Mouse (Mus musculus) neural tube, embryonic 14.5 days (tissue): ENCODE data around the gene Mecom. TPM values are rescaled to one million over a fixed set of nuclear protein-coding genes. Genes with fewer than 3 reads are reported as not detected.

Source experiments
- ATAC-seq: fragments of 200-750 bp; cut with Nextera tagmentation; 2 replicates; pipeline ENCODE4 v1.8.0; 2017; ENCODE audit warnings: low read depth, mild to moderate bottlenecking, moderate TSS enrichment, moderate library complexity
- H3K27ac ChIP-seq: fragments of 300-500 bp; sonication (generic); 2 replicates; pipeline ENCODE4 v1.5.1; 2014; ENCODE audit warnings: low read depth, mild to moderate bottlenecking, control low read depth, low read length, moderate library complexity, mixed read lengths
- H3K27me3 ChIP-seq: fragments of 300-500 bp; sonication (generic); 2 replicates; pipeline ENCODE4 v1.6.1; 2014; ENCODE audit warnings: low read length; ENCODE audit not compliant: control insufficient read depth, insufficient read depth
- H3K36me3 ChIP-seq: fragments of 300-500 bp; sonication (generic); 2 replicates; pipeline ENCODE4 v1.6.1; 2014; ENCODE audit warnings: low read length, mixed read lengths; ENCODE audit not compliant: control insufficient read depth, insufficient read depth
- H3K4me1 ChIP-seq: fragments of 300-500 bp; sonication (generic); 2 replicates; pipeline ENCODE4 v1.6.1; 2014; ENCODE audit warnings: low read length; ENCODE audit not compliant: control insufficient read depth, insufficient read depth
- H3K4me2 ChIP-seq: fragments of 300-500 bp; sonication (generic); 2 replicates; pipeline ENCODE4 v1.6.1; 2014; ENCODE audit warnings: mild to moderate bottlenecking, low read depth, low read length, control low read depth
- H3K4me3 ChIP-seq: fragments of 300-500 bp; sonication (generic); 2 replicates; pipeline ENCODE4 v1.5.1; 2014; ENCODE audit warnings: low read depth, low read length, control low read depth, mixed read lengths
- H3K9ac ChIP-seq: fragments of 300-500 bp; sonication (generic); replicated peaks from 2 replicates; pipeline ENCODE4 v1.6.1; 2014; ENCODE audit warnings: low read depth, mild to moderate bottlenecking, control low read depth, low read length, mixed read lengths
- H3K9me3 ChIP-seq: fragments of 300-500 bp; sonication (generic); 2 replicates; pipeline ENCODE4 v1.6.1; 2016; ENCODE audit warnings: low read length; ENCODE audit not compliant: control insufficient read depth
- WGBS: fragments of 180-500 bp; shearing (Covaris S2); extraction: QIAGEN DNeasy Blood & Tissue Kit; methylation state at CpG from one replicate; pipeline ENCODE4 v1.1.7; 2014; 5-methylcytosine and 5-hydroxymethylcytosine counted together
- polyA plus RNA-seq: library from polyadenylated mRNA; unstranded; fragments of >200 nt; fragmentation: Nextera tagmentation; extraction: Ambion mirVana; gene quantifications from 2 replicates; pipeline ENCODE4 v1.2.1, GENCODE M21; 2014

Mecom gene
- polyA plus RNA-seq, 1 experiment from 2014 or later: 6.4 TPM

GRCm38 (mm10) chr3:30014962-30015660, 532.7 kb downstream of the Mecom start:
- Histone ChIP-seq H3K27ac (no peak overlapping the region), H3K4me2 (no peak overlapping the region), H3K27me3 (peaks cover 9% of the 10 kb centered on the region; the same call in 1 of the 2 replicates), H3K36me3 (no peaks in the 10 kb centered on the region), H3K9me3 (no peaks in the 10 kb centered on the region), H3K9ac (no peak overlapping the region), H3K4me1 (0 out of 2 replicates have a peak, but pooled peaks cover 3% of the 10 kb centered on the region), H3K4me3 (no peak overlapping the region)
- ATAC-seq: peak; percentile 90
- WGBS: 6% methylated on average over 10 of the region's 10 CpGs

GRCm38 (mm10) chr3:30014279-30014678, 533.5 kb downstream of the Mecom start:
- no peak overlapping the region for H3K4me2 ChIP-seq
- ATAC-seq: no peak
- no peaks in the 10 kb centered on the region for H3K36me3 ChIP-seq
- no peak overlapping the region for H3K4me3 ChIP-seq
- H3K9me3 ChIP-seq: no peaks in the 10 kb centered on the region
- 46% methylated on average over 1 of the region's 1 CpGs for WGBS
- H3K9ac ChIP-seq: no peak overlapping the region
- peaks cover 9% of the 10 kb centered on the region; the same call in 1 of the 2 replicates for H3K27me3 ChIP-seq
- H3K4me1 ChIP-seq: 0 out of 2 replicates have a peak, but pooled peaks cover 3% of the 10 kb centered on the region
- H3K27ac ChIP-seq: no peak overlapping the region

- H3K4me3 ChIP-seq: no peak overlapping the region
- peak overlapping the region; percentile 52; the same call in 1 of the 2 replicates for H3K4me2 ChIP-seq
- H3K27ac ChIP-seq: no peak overlapping the region
- 0 out of 2 replicates have a peak, but pooled peaks cover 3% of the 10 kb centered on the region for H3K4me1 ChIP-seq
- ATAC-seq: no peak
- no peaks in the 10 kb centered on the region for H3K9me3 ChIP-seq
- WGBS: 25% methylated on average over 1 of the region's 1 CpGs
- no peaks in the 10 kb centered on the region for H3K36me3 ChIP-seq
- H3K27me3 ChIP-seq: peaks cover 9% of the 10 kb centered on the region; the same call in 1 of the 2 replicates
- H3K9ac ChIP-seq: no peak overlapping the region
These were observed 534.4 kb downstream of the Mecom start for GRCm38 (mm10) chr3:30013416-30013815.

GRCm38 (mm10) chr3:30012666-30013365, 535.0 kb downstream of the Mecom start:
- Histone ChIP-seq H3K9me3 (no peaks in the 10 kb centered on the region), H3K9ac (peak overlapping the region; percentile 47; the same call in 1 of the 2 replicates), H3K4me2 (peak overlapping the region; percentile 52), H3K27me3 (peaks cover 9% of the 10 kb centered on the region; the same call in 1 of the 2 replicates), H3K4me1 (0 out of 2 replicates have a peak, but pooled peaks cover 3% of the 10 kb centered on the region), H3K36me3 (no peaks in the 10 kb centered on the region), H3K4me3 (peak overlapping the region; percentile 36), H3K27ac (no peak overlapping the region)
- under 1% methylated on average over 29 of the region's 29 CpGs for WGBS
- ATAC-seq: peak; percentile 35; the same call in 1 of the 2 replicates

- no peak for ATAC-seq
- H3K9me3 ChIP-seq: no peaks in the 10 kb centered on the region
- H3K36me3 ChIP-seq: no peaks in the 10 kb centered on the region
- no peak overlapping the region for H3K27ac ChIP-seq
- peak overlapping the region; percentile 36 for H3K4me3 ChIP-seq
- H3K9ac ChIP-seq: no peak overlapping the region; the same call in 1 of the 2 replicates
- 0 out of 2 replicates have a peak, but pooled peaks cover 3% of the 10 kb centered on the region for H3K4me1 ChIP-seq
- 0% methylated on average over 27 of the region's 27 CpGs for WGBS
- peak overlapping the region; percentile 52 for H3K4me2 ChIP-seq
- H3K27me3 ChIP-seq: peaks cover 9% of the 10 kb centered on the region; the same call in 1 of the 2 replicates
These were observed 535.7 kb downstream of the Mecom start for GRCm38 (mm10) chr3:30012150-30012549.

DNA sequence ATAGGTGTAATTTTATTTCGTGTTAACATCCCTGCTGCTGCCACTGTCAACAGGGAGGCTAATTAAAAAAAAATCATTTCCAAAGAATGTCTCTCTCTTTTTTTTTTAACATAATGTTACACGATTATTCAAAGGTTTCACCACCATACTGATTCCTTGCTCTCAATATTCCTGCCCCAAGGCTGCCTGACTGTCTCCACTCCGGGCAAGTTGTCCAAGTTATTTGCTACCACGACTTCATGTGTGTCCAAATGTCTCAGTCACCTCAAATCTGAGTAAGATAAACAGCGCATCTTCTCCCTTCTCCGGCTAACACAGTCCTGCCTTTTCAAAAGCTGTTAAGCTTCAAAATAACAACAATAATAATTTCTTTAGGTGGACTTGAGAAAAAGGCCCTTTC, 536.1 kb downstream of the Mecom start:
- ATAC-seq: no peak
- H3K4me1 ChIP-seq: 0 out of 2 replicates have a peak, but pooled peaks cover 3% of the 10 kb centered on the region
- H3K9ac ChIP-seq: no peak overlapping the region
- peak overlapping the region; percentile 36 for H3K4me3 ChIP-seq
- H3K36me3 ChIP-seq: no peaks in the 10 kb centered on the region
- no peak overlapping the region for H3K27ac ChIP-seq
- H3K9me3 ChIP-seq: no peaks in the 10 kb centered on the region
- H3K27me3 ChIP-seq: peaks cover 9% of the 10 kb centered on the region; the same call in 1 of the 2 replicates
- H3K4me2 ChIP-seq: peak overlapping the region; percentile 52
- WGBS: 9% methylated on average over 6 of the region's 6 CpGs

GRCm38 (mm10) chr3:30010889-30011288, 536.9 kb downstream of the Mecom start:
- no peak overlapping the region for H3K4me3 ChIP-seq
- ATAC-seq: no peak
- 17% methylated on average over 6 of the region's 6 CpGs for WGBS

DNA sequence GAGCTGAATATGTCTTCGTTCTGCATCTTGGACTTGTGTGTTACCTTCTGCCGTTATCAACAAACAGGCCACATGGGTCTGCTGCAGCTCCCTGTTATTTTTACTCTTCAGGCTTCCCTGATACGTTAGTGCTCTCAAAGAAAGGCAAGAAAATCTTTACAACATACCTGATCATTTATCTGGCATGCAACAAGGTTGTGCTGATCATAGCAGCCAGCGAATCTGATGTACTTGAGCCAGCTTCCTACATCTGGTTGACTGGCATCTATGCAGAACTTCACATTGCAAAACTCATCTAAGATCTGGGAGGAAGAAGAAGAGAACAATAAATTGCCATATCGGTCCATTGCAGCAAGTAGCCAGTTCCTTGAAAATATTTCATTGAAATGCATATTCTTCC, 538.2 kb downstream of the Mecom start:
- no peak overlapping the region for H3K4me2 ChIP-seq
- H3K27ac ChIP-seq: no peak overlapping the region
- H3K9ac ChIP-seq: no peak overlapping the region
- no peaks in the 10 kb centered on the region for H3K36me3 ChIP-seq
- H3K9me3 ChIP-seq: no peaks in the 10 kb centered on the region
- H3K27me3 ChIP-seq: peaks cover 6% of the 10 kb centered on the region; the same call in 1 of the 2 replicates
- no peak overlapping the region for H3K4me3 ChIP-seq
- H3K4me1 ChIP-seq: 0 out of 2 replicates have a peak, but pooled peaks cover 3% of the 10 kb centered on the region
- ATAC-seq: no peak
- 65% methylated on average over 5 of the region's 5 CpGs for WGBS

More at GRCm38 (mm10) chr3:30010889-30011288, 536.9 kb downstream of the Mecom start:
- H3K36me3 ChIP-seq: no peaks in the 10 kb centered on the region
- no peaks in the 10 kb centered on the region for H3K9me3 ChIP-seq
- no peak overlapping the region for H3K9ac ChIP-seq
- 0 out of 2 replicates have a peak overlapping the region, but pooled peaks have one; percentile 4 for H3K4me2 ChIP-seq
- peaks cover 7% of the 10 kb centered on the region; the same call in 1 of the 2 replicates for H3K27me3 ChIP-seq
- H3K4me1 ChIP-seq: 0 out of 2 replicates have a peak, but pooled peaks cover 3% of the 10 kb centered on the region
- no peak overlapping the region for H3K27ac ChIP-seq
